Mouse (Mus musculus): ENCODE measurements at regions not wholly inside any gene's neighbourhood (a gene's known extent, or its start where the extent isn't known, plus 50 kb on each side); places are given as distances from the start of the nearest gene placed in this dataset.

DNA sequence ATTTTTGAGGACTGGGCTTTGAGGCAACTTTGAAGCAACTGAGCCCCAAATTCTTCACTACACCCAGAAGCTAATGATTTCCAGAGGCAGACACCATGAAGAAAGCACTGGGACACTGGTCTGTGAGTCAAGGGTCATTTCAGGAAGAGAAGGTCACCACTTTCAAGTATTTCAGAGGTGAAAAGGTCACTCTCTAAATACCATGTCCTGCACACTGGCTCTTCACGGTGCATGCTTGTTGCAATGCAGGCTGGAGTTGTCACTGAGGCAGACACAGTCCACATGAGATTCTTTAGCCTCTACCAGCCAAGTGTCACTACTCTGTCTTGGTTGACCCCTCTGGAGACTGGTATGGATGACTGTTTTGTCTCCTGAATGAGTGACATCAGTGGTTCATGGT lies 320.7 kb upstream of the Npvf start:
- no peak for TF ChIP-seq CTCF (conservative IDR thresholded peaks at IDR 0.05 in 1 of 2, IDR thresholded peaks at IDR 0.05 in 1 of 2; ENCODE audit: low read depth in 2 of 2, low read length in 2 of 2)
- no peak for TF ChIP-seq ZKSCAN1 (IDR thresholded peaks at IDR 0.05; ENCODE audit: borderline replicate concordance, low read depth, low read length)
- no peak for TF ChIP-seq HCFC1 (IDR thresholded peaks at IDR 0.05; ENCODE audit: low read depth, low read length)
- no peak for TF ChIP-seq TCF12 (IDR thresholded peaks at IDR 0.05; ENCODE audit: low read depth, low read length)
- TF ChIP-seq MAZ (IDR thresholded peaks at IDR 0.05; ENCODE audit: low read depth, low read length), result no peak
- no peak for TF ChIP-seq MAX (IDR thresholded peaks at IDR 0.05; ENCODE audit: low read length)
